Mouse (Mus musculus): ENCODE results near the gene Kat2b. TPM values are rescaled to one million over a fixed set of nuclear protein-coding genes. Genes with fewer than 3 reads are reported as not detected.

Gene Kat2b
- total and polyA plus RNA-seq, 2 experiments from 2014 or later: 2.4 to 20.9 TPM

GRCm38 (mm10) chr17:53618369-53618768 is 51.7 kb downstream of the Kat2b start:
- no peaks in the 10 kb centered on the region for H3K27me3 ChIP-seq (ENCODE audit: insufficient read depth, low read length)
- no peak overlapping the region for H3K4me3 ChIP-seq (ENCODE audit: low read depth, low read length)
- no peak for TF ChIP-seq CTCF (IDR thresholded peaks at IDR 0.05; ENCODE audit: low read depth)
- no peak overlapping the region for H3K27ac ChIP-seq (ENCODE audit: low read depth, low read length)
- H3K4me1 ChIP-seq (ENCODE audit: insufficient read depth): no peaks in the 10 kb centered on the region
- 96% methylated on average over 7 of the region's 7 CpGs for WGBS
- ATAC-seq (no peak), DNase-seq (no peak)
- H3K4me2 ChIP-seq (ENCODE audit: low read depth): no peak overlapping the region
- no peaks in the 10 kb centered on the region for H3K9me3 ChIP-seq (ENCODE audit: low read length)
- H3K9ac ChIP-seq: no peak overlapping the region
- no peaks in the 10 kb centered on the region for H3K36me3 ChIP-seq (ENCODE audit: insufficient read depth)

DNA sequence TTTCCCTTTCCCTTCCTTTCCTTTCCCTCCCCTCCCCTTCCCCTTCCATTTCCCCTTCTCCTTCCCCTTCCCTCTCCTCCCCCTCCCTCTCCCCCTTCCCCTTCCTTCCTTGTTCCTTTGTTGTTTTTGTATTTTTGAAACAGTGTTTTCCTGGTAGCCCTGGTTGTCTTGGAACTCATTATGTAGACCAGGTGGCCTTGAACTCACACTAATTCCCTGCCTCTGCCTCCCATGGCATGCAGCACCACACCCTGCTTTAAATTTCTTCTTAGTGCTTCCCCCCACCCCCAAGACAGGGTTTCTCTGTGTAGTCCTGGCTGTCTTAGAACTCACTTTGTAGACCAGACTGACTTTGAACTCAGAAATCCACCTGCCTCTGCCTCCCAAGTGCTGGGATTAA is 52.7 kb downstream of the Kat2b start:
- no peak overlapping the region for H3K9ac ChIP-seq
- no peaks in the 10 kb centered on the region for H3K4me1 ChIP-seq (ENCODE audit: insufficient read depth)
- H3K27me3 ChIP-seq (ENCODE audit: insufficient read depth, low read length): no peaks in the 10 kb centered on the region
- no peak overlapping the region for H3K4me3 ChIP-seq (ENCODE audit: low read depth, low read length)
- H3K27ac ChIP-seq (ENCODE audit: low read depth, low read length): no peak overlapping the region
- ATAC-seq (no peak), DNase-seq (no peak)
- H3K36me3 ChIP-seq (ENCODE audit: insufficient read depth): no peaks in the 10 kb centered on the region
- no peak overlapping the region for H3K4me2 ChIP-seq (ENCODE audit: low read depth)
- H3K9me3 ChIP-seq (ENCODE audit: low read length): no peaks in the 10 kb centered on the region
- TF ChIP-seq CTCF (IDR thresholded peaks at IDR 0.05; ENCODE audit: low read depth): no peak

GRCm38 (mm10) chr17:53620611-53621010 is 54.0 kb downstream of the Kat2b start:
- Histone ChIP-seq H3K27me3 (ENCODE audit: insufficient read depth, low read length) (no peaks in the 10 kb centered on the region), H3K9ac (no peak overlapping the region), H3K4me3 (ENCODE audit: low read depth, low read length) (no peak overlapping the region), H3K4me2 (ENCODE audit: low read depth) (no peak overlapping the region), H3K36me3 (ENCODE audit: insufficient read depth) (peaks cover 4% of the 10 kb centered on the region; the same call in 1 of the 2 replicates), H3K9me3 (ENCODE audit: low read length) (no peaks in the 10 kb centered on the region), H3K4me1 (ENCODE audit: insufficient read depth) (no peaks in the 10 kb centered on the region), H3K27ac (ENCODE audit: low read depth, low read length) (no peak overlapping the region)
- no peak for ATAC-seq
- TF ChIP-seq CTCF (IDR thresholded peaks at IDR 0.05; ENCODE audit: low read depth): no peak
- no peak for DNase-seq
- WGBS: 75% methylated on average over 4 of the region's 4 CpGs

- ATAC-seq: no peak
- TF ChIP-seq CTCF (IDR thresholded peaks at IDR 0.05; ENCODE audit: low read depth): no peak
- Histone ChIP-seq H3K9ac (no peak overlapping the region), H3K27ac (ENCODE audit: low read depth, low read length) (no peak overlapping the region), H3K9me3 (ENCODE audit: low read length) (no peaks in the 10 kb centered on the region), H3K27me3 (ENCODE audit: insufficient read depth, low read length) (no peaks in the 10 kb centered on the region), H3K4me2 (ENCODE audit: low read depth) (no peak overlapping the region), H3K4me3 (ENCODE audit: low read depth, low read length) (no peak overlapping the region), H3K4me1 (ENCODE audit: insufficient read depth) (no peaks in the 10 kb centered on the region), H3K36me3 (ENCODE audit: insufficient read depth) (peaks cover 4% of the 10 kb centered on the region)
- no peak for DNase-seq
- 76% methylated on average over 3 of the region's 3 CpGs for WGBS
Measured at GRCm38 (mm10) chr17:53622125-53622524, 55.5 kb downstream of the Kat2b start.

GRCm38 (mm10) chr17:53623762-53624161 is 57.1 kb downstream of the Kat2b start:
- Histone ChIP-seq H3K4me2 (ENCODE audit: low read depth) (no peak overlapping the region), H3K27ac (ENCODE audit: low read depth, low read length) (no peak overlapping the region), H3K9me3 (ENCODE audit: low read length) (no peaks in the 10 kb centered on the region), H3K4me3 (ENCODE audit: low read depth, low read length) (no peak overlapping the region), H3K36me3 (ENCODE audit: insufficient read depth) (peaks cover 4% of the 10 kb centered on the region), H3K9ac (no peak overlapping the region), H3K4me1 (ENCODE audit: insufficient read depth) (no peaks in the 10 kb centered on the region), H3K27me3 (ENCODE audit: insufficient read depth, low read length) (no peaks in the 10 kb centered on the region)
- ATAC-seq (no peak), DNase-seq (no peak)
- 90% methylated on average over 9 of the region's 9 CpGs for WGBS
- no peak for TF ChIP-seq CTCF (IDR thresholded peaks at IDR 0.05; ENCODE audit: low read depth)

GRCm38 (mm10) chr17:53626160-53626559 is 59.5 kb downstream of the Kat2b start:
- no peak overlapping the region for H3K4me3 ChIP-seq (ENCODE audit: low read depth, low read length)
- ATAC-seq: no peak
- WGBS: 83% methylated on average over 3 of the region's 3 CpGs

GRCm38 (mm10) chr17:53627497-53627896 is 60.8 kb downstream of the Kat2b start:
- Histone ChIP-seq H3K27me3 (ENCODE audit: insufficient read depth, low read length) (no peaks in the 10 kb centered on the region), H3K9me3 (ENCODE audit: low read length) (no peaks in the 10 kb centered on the region), H3K27ac (ENCODE audit: low read depth, low read length) (no peak overlapping the region), H3K4me1 (ENCODE audit: insufficient read depth) (no peaks in the 10 kb centered on the region), H3K9ac (no peak overlapping the region), H3K4me3 (ENCODE audit: low read depth, low read length) (no peak overlapping the region), H3K4me2 (ENCODE audit: low read depth) (no peak overlapping the region), H3K36me3 (ENCODE audit: insufficient read depth) (peaks cover 9% of the 10 kb centered on the region)
- ATAC-seq (no peak), DNase-seq (no peak)
- 90% methylated on average over 4 of the region's 4 CpGs for WGBS
- no peak for TF ChIP-seq CTCF (IDR thresholded peaks at IDR 0.05; ENCODE audit: low read depth)

More at GRCm38 (mm10) chr17:53626160-53626559, 59.5 kb downstream of the Kat2b start:
- no peak for TF ChIP-seq CTCF (IDR thresholded peaks at IDR 0.05; ENCODE audit: low read depth)
- Histone ChIP-seq H3K9ac (no peak overlapping the region), H3K27ac (ENCODE audit: low read depth, low read length) (no peak overlapping the region), H3K4me1 (ENCODE audit: insufficient read depth) (no peaks in the 10 kb centered on the region), H3K4me2 (ENCODE audit: low read depth) (no peak overlapping the region), H3K9me3 (ENCODE audit: low read length) (no peaks in the 10 kb centered on the region), H3K36me3 (ENCODE audit: insufficient read depth) (peaks cover 8% of the 10 kb centered on the region), H3K27me3 (ENCODE audit: insufficient read depth, low read length) (no peaks in the 10 kb centered on the region)
- no peak for DNase-seq

GRCm38 (mm10) chr17:53628131-53628530 is 61.5 kb downstream of the Kat2b start:
- no peak overlapping the region for H3K27ac ChIP-seq (ENCODE audit: low read depth, low read length)

More at GRCm38 (mm10) chr17:53628131-53628530, 61.5 kb downstream of the Kat2b start:
- Histone ChIP-seq H3K9me3 (ENCODE audit: low read length) (no peaks in the 10 kb centered on the region), H3K4me1 (ENCODE audit: insufficient read depth) (no peaks in the 10 kb centered on the region), H3K4me2 (ENCODE audit: low read depth) (no peak overlapping the region), H3K36me3 (ENCODE audit: insufficient read depth) (peaks cover 12% of the 10 kb centered on the region), H3K4me3 (ENCODE audit: low read depth, low read length) (no peak overlapping the region), H3K27me3 (ENCODE audit: insufficient read depth, low read length) (no peaks in the 10 kb centered on the region), H3K9ac (no peak overlapping the region)
- no peak for ATAC-seq
- no peak for TF ChIP-seq CTCF (IDR thresholded peaks at IDR 0.05; ENCODE audit: low read depth)
- WGBS: 74% methylated on average over 5 of the region's 5 CpGs
- no peak for DNase-seq

Measured in forebrain, postnatal 0 days (tissue).